Mouse (Mus musculus) embryonic stem cell, embryonic (primary cell): ENCODE data around the gene Epha4.

Experiments used
- CTCF ChIA-PET, 4 experiments: fragments of 300-600 bp in 2 of 4; fragments of 350-600 bp in 2 of 4; sonication (Branson Sonifier 250); formaldehyde crosslinking; loops; one replicate each; lab custom pipeline; 2022; ENCODE audit warnings: inconsistent platforms in 2 of 4; lab: Charles Lee
- POLR2A ChIA-PET, 4 experiments: fragments of 300-600 bp in 2 of 4; fragments of 350-600 bp in 2 of 4; sonication (Branson Sonifier 250); formaldehyde crosslinking; loops; one replicate each; lab custom pipeline; 2022; ENCODE audit warnings: antibody characterized with exemption in 4 of 4, inconsistent platforms in 1 of 4; lab: Charles Lee

Epha4 gene

DNA sequence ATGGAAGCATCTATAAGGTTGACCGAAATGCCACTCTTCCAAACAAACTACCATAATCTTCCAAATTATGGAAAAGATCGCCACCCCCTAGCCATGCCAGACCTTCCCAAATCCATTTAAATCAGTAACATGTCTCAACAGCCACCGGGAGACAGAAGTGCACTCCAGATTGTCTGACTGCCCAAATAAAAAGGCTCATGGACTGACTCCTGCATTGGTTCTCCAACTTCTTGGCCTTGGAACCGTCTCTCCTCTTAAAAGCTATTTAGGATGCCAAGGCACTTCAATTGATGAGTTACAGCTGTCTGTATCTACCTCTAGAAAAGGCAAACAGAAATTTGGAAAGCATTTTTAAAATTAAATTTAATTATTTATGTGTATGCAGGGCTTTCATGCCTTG lies 17.4 kb downstream of the Epha4 start:
- POLR2A ChIA-PET = interaction anchor here in 3 of 4 experiments (0.7 to 3.8 kb wide), 28 partner anchors 8 to 83 kb away, joined by 3 to 37 read pairs (median 7); partner anchors contain the start of gene Epha4 (in 3 of the 3)
- CTCF ChIA-PET = interaction anchor here in 2 of 4 experiments (0.9 to 1.4 kb wide), 2 partner anchors 16 to 86 kb away, joined by 3 read pairs; no protein-coding TSS in a partner anchor

GRCm38 (mm10) chr1:77496468-77497181 lies 18.3 kb downstream of the Epha4 start:
- CTCF ChIA-PET = interaction anchor here in 2 of 4 experiments (0.6 to 1.4 kb wide), 6 partner anchors 17 to 86 kb away, joined by 3 to 5 read pairs (median 3); partner anchors contain the start of gene Epha4 (in 1 of the 2)
- POLR2A ChIA-PET = interaction anchor here in 3 of 4 experiments (0.6 to 3.8 kb wide), 39 partner anchors 9 to 754 kb away, joined by 3 to 37 read pairs (median 5); partner anchors contain the start of gene Epha4 (in 3 of the 3)

DNA sequence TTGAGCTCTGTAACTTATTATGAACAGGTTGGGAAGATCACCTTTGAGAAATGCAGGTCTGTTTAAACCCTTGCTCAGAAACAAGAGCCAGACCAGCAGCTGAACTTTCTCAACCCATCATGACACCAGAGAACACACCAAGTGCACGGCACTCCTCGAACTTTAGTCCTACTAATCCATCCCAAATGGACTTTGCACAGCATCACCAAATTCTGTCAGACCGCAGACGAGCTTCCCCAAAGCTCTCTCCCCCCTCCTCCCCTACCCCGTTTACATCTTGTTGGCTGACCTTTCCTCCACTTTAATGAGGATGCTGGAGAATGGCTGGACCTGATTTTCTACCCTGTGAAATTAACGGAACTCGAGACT lies 19.1 kb downstream of the Epha4 start:
- CTCF ChIA-PET = no interaction called here
- POLR2A ChIA-PET = interaction anchor here in 2 of 4 experiments (0.7 to 3.8 kb wide), 16 partner anchors 10 to 83 kb away, joined by 3 to 37 read pairs (median 8); partner anchors contain the start of gene Epha4 (in 2 of the 2)

- ChIA-PET CTCF (no interaction called here), POLR2A (interaction anchor here in 2 of 4 experiments (0.5 to 3.8 kb wide), 12 partner anchors 9 to 972 kb away, joined by 3 to 37 read pairs (median 8); partner anchors contain the start of gene Epha4 (in 2 of the 2))
Observed at GRCm38 (mm10) chr1:77495030-77495789, 19.7 kb downstream of the Epha4 start.

DNA sequence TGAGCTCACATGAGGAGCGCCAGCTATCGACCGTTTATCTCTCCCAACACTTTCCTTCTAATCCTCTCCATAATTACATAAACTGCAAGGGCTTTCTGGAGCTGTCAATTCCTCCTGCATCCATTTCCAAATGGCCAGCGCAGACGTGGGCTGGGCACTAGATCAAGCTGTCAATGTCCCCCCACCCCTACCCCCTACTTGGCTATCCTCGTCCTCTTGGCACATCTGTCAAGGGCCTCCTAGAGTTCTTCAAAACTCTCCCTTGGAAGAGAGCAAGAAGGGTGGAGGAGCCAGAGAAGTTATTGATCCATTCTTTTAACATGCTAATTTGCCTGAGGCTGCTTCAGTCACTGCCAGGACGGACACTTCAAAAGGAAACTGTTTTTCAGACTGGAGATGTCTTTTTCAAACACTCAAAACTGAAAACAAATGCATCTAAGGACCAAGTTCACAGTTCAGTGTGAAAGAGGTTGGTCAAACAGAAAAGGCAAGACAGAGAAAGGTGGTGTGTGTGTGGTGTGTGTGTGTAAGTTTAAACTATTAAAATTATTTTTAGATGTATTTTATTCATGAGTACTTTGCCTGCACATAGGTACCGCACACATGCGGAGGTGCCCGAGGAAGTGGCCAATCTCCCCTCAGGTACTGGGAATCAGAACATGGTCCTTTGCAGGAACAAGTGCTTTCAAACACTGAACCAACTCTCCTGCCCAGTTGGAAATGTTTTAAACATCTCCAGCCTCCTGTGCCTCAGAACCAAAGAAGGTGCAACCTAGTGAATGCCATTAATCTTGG lies 20.9 kb downstream of the Epha4 start:
- POLR2A ChIA-PET = interaction anchor here in 3 of 4 experiments (0.5 to 4.2 kb wide), 14 partner anchors 8 to 973 kb away, joined by 3 to 18 read pairs (median 4); partner anchors contain the start of gene Epha4 (in 2 of the 3)
- CTCF ChIA-PET = no interaction called here

DNA sequence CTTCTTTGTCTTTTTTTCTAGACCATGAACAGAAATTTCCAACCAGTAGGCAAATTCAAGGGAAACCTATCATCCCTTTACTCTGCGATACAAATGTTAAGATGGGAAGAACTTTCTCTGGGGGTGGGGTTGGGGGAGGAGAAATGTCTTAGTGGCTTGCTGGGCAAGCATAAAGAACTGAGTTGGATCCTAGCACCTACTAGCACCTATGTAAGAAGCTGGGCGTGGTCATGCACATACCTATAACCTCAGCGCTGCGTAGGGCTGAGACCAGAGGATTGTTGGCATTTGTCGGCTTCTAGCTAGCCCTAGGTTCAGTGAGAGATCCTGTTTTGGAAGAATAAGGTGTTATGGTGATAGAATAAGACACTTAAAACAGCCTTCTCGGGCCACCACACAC lies 24.7 kb downstream of the Epha4 start:
- POLR2A ChIA-PET = interaction anchor here (0.6 to 7.6 kb wide), 13 partner anchors 10 to 1169 kb away, joined by 3 to 61 read pairs (median 5); partner anchors contain the start of gene Epha4 (in 1 of the 4)

GRCm38 (mm10) chr1:77489387-77489786 lies 25.5 kb downstream of the Epha4 start:
- ChIA-PET CTCF (no interaction called here), POLR2A (interaction anchor here (0.7 to 7.6 kb wide), 9 partner anchors 12 to 28 kb away, joined by 3 to 61 read pairs (median 13); partner anchors contain the start of gene Epha4 (in 2 of the 4))

More for the DNA sequence above, 24.7 kb downstream of the Epha4 start:
- CTCF ChIA-PET = no interaction called here

- POLR2A ChIA-PET = interaction anchor here in 3 of 4 experiments (0.7 to 7.6 kb wide), 18 partner anchors 9 to 68 kb away, joined by 3 to 61 read pairs (median 4); partner anchors contain the start of gene Epha4 (in 2 of the 3)
- CTCF ChIA-PET = no interaction called here
Observed at GRCm38 (mm10) chr1:77487856-77488462, 26.9 kb downstream of the Epha4 start.

DNA sequence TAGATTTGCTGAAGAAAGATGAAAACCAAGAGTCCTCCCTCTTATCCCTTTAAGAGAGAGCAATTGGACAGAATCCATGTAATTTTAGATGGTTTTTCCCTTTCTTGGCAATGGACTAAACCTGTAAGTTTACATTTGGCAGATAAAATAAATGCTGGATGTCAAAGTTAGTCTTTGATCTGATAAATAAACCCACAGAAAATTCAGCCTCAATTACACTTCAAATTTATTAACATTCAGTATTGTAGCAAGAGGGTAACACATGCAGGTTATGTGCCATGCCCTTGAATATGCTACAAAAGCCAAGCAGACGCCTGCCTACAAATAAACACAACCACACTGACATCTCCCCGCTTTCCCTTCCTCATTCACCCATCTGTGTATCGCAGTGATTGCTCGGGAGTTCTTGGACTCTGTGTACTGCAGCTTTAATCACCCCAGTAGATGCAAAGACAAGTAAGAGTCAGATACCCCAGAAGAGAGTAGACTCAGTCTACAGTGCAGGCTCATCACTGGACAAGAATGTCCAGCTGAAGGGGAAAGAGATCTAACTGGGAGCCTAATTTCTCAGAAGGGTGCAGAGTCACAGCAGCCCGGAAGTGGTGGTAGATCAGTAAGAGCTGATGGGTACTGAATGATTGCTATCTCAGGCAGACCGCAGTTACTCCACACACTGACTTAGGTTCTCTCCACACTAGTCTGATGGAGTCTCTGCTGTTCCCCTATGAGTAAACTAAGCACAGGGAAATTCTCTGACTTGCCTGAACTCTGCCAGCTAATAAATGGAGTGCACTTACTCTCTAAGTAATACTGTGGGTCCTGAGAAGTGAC lies 29.9 kb downstream of the Epha4 start:
- POLR2A ChIA-PET = interaction anchor here in 3 of 4 experiments (0.9 to 7.6 kb wide), 17 partner anchors 9 to 72 kb away, joined by 3 to 61 read pairs (median 6); partner anchors contain the start of gene Epha4 (in 3 of the 3)

DNA sequence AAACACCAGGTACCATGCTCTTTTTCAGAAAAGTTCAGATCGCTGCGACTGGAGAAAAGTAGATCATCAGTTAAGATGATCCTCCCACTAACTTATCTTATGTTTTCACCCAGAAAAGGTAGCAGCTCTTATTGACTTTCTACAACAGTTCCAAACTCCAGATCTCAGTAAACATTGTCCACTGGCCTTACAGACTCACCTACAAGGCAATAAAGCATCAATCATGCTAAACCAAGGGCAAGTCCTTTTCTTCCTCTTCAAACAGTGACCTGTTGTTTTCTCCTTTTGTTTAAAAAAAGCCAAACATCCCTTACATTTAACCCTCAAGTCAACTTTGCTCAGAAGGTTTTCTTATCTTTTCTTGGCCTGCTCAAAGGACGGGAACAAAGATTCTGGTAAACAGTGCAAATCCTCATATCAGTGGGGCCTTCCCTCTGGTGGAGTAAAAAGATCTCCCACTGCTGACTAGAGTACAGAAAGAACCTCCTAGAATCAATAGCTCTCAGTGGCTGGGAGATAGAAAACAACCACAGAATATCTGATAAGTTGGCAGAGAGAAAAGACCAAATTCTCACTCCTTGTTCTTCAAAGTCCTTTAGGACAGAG lies 39.0 kb downstream of the Epha4 start:
- CTCF ChIA-PET = interaction anchor here in 1 of 4 experiments (0.7 kb wide), 1 partner anchor 9 kb away, joined by 3 read pairs; no protein-coding TSS in a partner anchor
- POLR2A ChIA-PET = interaction anchor here in 3 of 4 experiments (0.5 to 3.3 kb wide), 33 partner anchors 8 to 94 kb away, joined by 3 to 61 read pairs (median 6); partner anchors contain the start of gene Epha4 (in 2 of the 3)

More for the DNA sequence above, 29.9 kb downstream of the Epha4 start:
- CTCF ChIA-PET = interaction anchor here in 1 of 4 experiments (0.6 kb wide), 1 partner anchor 9 kb away, joined by 3 read pairs; no protein-coding TSS in a partner anchor

GRCm38 (mm10) chr1:77473446-77474376 lies 41.2 kb downstream of the Epha4 start:
- POLR2A ChIA-PET = interaction anchor here in 3 of 4 experiments (0.7 to 15.5 kb wide), 20 partner anchors 13 to 1812 kb away, joined by 3 to 271 read pairs (median 5); partner anchors contain the start of gene Epha4 (in 3 of the 3)

DNA sequence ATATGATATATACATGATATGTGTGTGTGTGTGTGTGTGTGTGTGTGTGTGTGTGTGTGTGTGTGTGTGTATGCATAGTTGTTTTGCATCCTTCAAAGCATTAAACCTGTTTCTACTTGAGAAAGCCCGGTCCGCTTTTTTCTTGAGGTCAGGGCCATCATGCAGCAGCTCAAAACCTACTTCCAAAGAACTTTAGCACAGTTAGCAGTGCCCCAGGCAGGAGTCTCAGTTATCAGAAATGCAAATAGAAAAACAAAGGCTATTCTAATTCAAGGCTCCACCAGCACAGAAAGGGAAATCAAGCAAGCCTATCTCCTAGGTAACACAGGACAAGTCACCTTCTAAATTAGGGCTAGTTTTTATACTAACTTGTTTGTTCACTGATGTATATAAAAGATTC lies 42.3 kb downstream of the Epha4 start:
- ChIA-PET CTCF (interaction anchor here in 2 of 4 experiments (0.6 to 1.2 kb wide), 3 partner anchors 15 to 1553 kb away, joined by 3 to 5 read pairs (median 4); no protein-coding TSS in a partner anchor), POLR2A (interaction anchor here in 3 of 4 experiments (0.7 to 15.5 kb wide), 26 partner anchors 10 to 1810 kb away, joined by 3 to 271 read pairs (median 5); partner anchors contain the start of gene Epha4 (in 3 of the 3))

More at GRCm38 (mm10) chr1:77473446-77474376, 41.2 kb downstream of the Epha4 start:
- CTCF ChIA-PET = interaction anchor here in 2 of 4 experiments (0.7 to 1.2 kb wide), 2 partner anchors 13 to 23 kb away, joined by 3 to 4 read pairs; no protein-coding TSS in a partner anchor

- ChIA-PET CTCF (interaction anchor here in 1 of 4 experiments (0.6 kb wide), 1 partner anchor 54 kb away, joined by 4 read pairs; no protein-coding TSS in a partner anchor), POLR2A (interaction anchor here in 3 of 4 experiments (0.6 to 15.5 kb wide), 20 partner anchors 9 to 533 kb away, joined by 3 to 271 read pairs (median 6); partner anchors contain the start of gene Epha4 (in 3 of the 3))
Observed at GRCm38 (mm10) chr1:77471447-77471846, 43.4 kb downstream of the Epha4 start.

DNA sequence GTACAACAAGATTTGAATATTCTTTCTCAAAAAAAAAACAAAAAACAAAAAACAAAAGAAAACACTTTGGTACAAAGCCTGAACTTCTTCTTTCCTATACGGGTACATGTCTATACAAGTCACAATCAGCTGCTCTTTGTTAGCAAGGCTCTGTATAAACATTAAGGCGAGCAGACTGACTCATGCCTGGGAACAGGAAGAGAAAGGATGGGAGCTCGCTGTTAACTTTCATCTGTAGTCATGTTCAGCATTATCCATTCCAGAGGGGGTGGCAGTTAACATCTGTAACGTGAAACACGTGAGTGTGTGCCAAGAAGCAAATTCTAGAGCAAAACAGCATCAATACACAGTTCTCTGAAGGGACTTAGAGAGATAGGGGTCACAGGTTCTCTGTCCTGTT lies 43.9 kb downstream of the Epha4 start:
- POLR2A ChIA-PET = interaction anchor here (1.0 to 15.5 kb wide), 12 partner anchors 14 to 45 kb away, joined by 3 to 271 read pairs (median 6); partner anchors contain the start of gene Epha4 (in 2 of the 4)
- CTCF ChIA-PET = interaction anchor here in 1 of 4 experiments (0.6 kb wide), 1 partner anchor 53 kb away, joined by 4 read pairs; no protein-coding TSS in a partner anchor
